Mouse (Mus musculus): Measurements from ENCODE around the gene Ffar4.

- TF ChIP-seq CTCF (IDR thresholded peaks at IDR 0.05; ENCODE audit: control insufficient read depth, insufficient read depth, insufficient replicate concordance, low read depth, low read length), result no peak
- peak; percentile 27; the same call in 1 of the 2 replicates for TF ChIP-seq POLR2A (IDR thresholded peaks at IDR 0.05; ENCODE audit: control insufficient read depth, low read depth, low read length)
Observed at GRCm38 (mm10) chr19:38054149-38054719, 42.6 kb upstream of the Ffar4 start.

All from testis, adult 2 months (tissue).